Mouse (Mus musculus) bone marrow macrophage, adult 2 months (primary cell): ENCODE data around the gene Nap1l5.

Experiments
- CTCF ChIP-seq: IDR thresholded peaks from 2 replicates; pipeline ENCODE4 v1.5.1; 2012; ENCODE audit warnings: low read depth, mild to moderate bottlenecking, low read length, moderate library complexity
- POLR2A ChIP-seq: IDR thresholded peaks from 2 replicates; pipeline ENCODE4 v1.6.1; 2012; ENCODE audit warnings: mild to moderate bottlenecking, low read depth, low read length, borderline replicate concordance

DNA sequence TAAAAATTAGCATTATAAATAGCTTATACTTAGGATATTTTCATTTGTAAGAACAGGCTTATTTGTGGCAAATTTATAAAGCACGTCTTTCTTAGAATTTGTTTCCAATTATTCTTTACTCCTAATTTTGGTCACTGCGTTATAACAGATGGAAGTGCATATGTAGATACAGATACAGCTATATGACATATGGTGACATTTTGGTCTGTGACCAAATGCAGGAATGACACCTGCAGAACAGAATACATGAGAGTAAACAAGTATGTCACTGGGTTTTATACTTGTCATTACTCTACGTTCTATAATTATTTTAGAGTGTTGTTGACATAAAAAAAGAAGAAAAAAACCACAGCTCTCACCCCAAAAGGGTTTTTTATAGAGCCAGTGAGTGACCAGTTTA lies 7.8 kb downstream of the Nap1l5 start:
- TF ChIP-seq POLR2A (no peak), CTCF (no peak)
